Mouse (Mus musculus) adipocyte (in vitro differentiated cells): ENCODE measurements around the gene Tfb2m.

ENCODE experiments used
- DNase-seq: peaks from one replicate; pipeline ENCODE4 v3.0.0-alpha.2; 2016; ENCODE audit warnings: low spot score

The Tfb2m gene

GRCm38 (mm10) chr1:179502565-179502964 lies 43.5 kb downstream of the Tfb2m start:
- peak; percentile 56 for DNase-seq

- DNase-seq, result no peak
Measured at GRCm38 (mm10) chr1:179499257-179499656, 46.8 kb downstream of the Tfb2m start.

DNA sequence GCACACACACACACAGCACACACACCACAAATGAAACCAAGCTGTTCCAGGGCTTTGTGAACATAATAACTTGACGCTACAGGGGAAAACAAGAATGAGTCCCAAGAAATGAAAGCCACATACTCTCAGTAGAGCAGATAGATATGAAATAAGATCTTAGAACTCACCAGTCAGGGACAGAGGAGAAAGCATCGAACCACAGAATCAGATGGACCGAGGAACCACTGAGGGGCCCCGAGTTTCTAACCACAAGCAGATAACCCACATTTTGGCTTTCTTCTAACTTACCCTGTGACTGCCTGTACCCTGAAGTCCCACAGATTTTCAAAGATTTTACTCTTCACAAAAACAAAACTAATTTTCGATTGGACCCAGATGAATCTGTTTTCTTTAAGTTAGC lies 53.2 kb downstream of the Tfb2m start:
- DNase-seq, result no peak

DNA sequence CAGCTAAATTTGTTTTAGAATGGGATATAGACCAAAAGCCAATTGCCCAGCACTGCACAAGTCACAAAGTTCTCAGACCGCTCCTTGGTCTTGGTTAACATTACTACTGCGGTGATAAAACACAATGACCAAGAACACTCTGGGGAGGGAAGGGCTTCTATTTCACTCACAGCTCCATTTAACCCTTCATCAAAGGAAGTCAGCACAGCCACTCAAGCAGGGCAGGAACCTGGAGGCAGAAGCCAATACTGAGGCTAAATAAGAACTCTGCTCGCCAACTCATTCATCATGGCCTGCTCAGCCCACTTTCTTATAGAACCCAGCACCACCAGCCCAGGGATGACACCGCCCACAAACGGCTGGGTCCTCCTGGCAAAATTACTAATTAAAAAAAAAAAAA lies 57.5 kb downstream of the Tfb2m start:
- no peak for DNase-seq

GRCm38 (mm10) chr1:179487990-179488389 lies 58.1 kb downstream of the Tfb2m start:
- DNase-seq, result no peak

- no peak for DNase-seq
Measured at GRCm38 (mm10) chr1:179487238-179487637, 58.8 kb downstream of the Tfb2m start.

DNA sequence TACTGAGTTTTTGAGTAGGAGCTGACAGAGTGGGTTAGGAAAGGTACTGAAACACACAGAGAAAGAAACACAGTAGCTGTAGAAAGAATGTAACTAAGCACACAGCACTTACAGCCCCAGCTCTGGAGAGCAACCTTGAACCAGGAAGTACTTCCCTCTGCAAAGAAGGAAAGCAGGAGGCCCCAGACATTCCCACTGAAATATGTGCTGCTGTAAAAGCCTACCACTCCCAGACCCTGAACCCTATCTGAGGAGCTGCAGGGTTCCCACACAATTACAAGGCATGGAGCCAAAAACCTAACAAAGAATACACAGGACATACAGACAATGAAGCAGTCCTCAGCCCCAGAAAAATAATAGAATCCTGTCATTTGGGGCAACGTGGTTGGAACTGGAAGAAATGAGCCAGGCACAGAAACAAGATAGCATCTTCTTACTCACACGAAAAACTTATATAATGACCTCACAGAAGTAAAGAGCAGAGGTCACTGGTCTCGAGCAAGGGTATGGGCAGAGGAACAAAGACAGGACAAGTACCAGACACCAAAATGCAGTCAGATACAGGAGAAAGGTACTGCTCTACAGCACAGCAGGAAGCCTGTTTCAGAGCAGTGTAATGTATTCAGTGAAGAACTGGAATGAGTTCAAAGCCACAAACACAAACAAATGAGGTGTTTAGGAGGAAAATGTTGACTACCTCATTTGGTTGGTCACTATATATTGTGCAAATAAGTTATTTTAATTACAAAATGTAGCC lies 60.1 kb downstream of the Tfb2m start:
- no peak for DNase-seq

GRCm38 (mm10) chr1:179480862-179481261 lies 65.2 kb downstream of the Tfb2m start:
- DNase-seq, result no peak
